Mouse (Mus musculus): ENCODE results near the gene Prdx1.

Gene Prdx1

GRCm38 (mm10) chr4:116727401-116727800, 42.1 kb downstream of the Prdx1 start:
- DNase-seq (ENCODE audit: low spot score): no peak

- no peak for DNase-seq (ENCODE audit: low spot score)
These were observed 44.2 kb downstream of the Prdx1 start for GRCm38 (mm10) chr4:116729532-116729931.

DNA sequence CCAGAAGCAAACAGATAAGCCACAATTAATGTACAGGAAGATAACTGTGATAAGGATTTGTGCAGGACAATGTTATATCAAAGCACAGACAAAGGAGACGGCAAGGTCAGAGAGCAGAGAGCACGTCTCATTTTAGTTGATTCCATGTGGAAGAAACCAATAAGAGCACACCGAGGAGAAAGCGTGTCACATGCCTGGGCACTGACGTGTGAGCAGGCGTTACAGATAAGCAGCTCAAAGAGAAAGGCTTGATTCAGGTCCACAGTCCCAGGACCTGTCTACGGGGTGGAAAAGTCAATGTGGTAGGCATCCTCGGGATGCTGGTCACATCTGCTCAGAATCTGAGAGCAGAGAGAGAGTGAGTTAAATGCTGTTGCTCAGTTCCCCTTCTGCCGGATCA, 45.7 kb downstream of the Prdx1 start:
- no peak for DNase-seq (ENCODE audit: low spot score)

- DNase-seq (ENCODE audit: low spot score): no peak
These were observed 47.0 kb downstream of the Prdx1 start for GRCm38 (mm10) chr4:116732355-116732754.

DNA sequence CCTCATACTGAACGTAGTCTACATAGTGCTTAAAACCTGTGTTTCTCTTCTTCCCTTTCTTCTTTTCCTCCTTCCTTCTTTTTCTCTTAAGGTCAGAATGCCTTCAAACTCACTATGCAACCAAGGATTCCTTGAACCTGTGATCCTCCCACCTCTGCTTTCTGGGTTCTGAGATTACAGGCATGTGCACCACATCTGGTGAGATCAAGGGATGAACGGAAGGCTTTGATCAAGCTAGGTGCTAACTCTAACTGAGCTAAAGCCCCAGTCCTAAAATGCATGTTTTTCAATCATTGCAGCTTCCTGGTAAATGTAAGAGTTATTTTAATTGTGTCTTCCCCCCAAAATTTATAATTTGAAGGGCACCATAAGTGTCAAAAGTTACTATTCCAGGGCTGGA, 49.7 kb downstream of the Prdx1 start:
- no peak for DNase-seq (ENCODE audit: low spot score)

GRCm38 (mm10) chr4:116738972-116739751, 53.8 kb downstream of the Prdx1 start:
- DNase-seq (ENCODE audit: low spot score): no peak

DNA sequence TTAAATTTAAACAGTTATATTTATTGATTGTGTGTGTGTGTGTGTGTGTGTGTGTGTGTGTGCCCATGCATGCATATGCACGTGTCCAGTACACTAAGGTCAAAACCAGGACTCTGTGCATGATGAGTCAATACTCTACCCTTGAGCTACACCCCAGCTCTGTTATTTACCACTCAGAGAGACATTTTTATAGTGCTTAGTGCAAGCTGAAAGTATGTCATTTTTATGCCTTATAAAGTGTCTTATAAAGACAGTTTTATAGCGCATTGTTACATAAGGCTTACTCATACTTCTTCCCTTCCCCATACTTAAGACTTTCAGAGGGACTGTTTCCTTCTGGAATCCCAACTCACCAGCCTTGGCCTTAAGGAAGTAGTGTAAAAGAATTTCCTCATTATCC, 64.4 kb downstream of the Prdx1 start:
- no peak for DNase-seq (ENCODE audit: low spot score)

All from MN1 (cell line).